Mouse (Mus musculus) mature B cell (primary cell): Measurements from ENCODE around the gene Gm5269.

Source experiments
- in situ Hi-C: fragments of 300-500 bp; cut with MboI; formaldehyde crosslinking; loops from 2 replicates; pipeline ENCODE4 v1.14.3; 2019

The Gm5269 gene

DNA sequence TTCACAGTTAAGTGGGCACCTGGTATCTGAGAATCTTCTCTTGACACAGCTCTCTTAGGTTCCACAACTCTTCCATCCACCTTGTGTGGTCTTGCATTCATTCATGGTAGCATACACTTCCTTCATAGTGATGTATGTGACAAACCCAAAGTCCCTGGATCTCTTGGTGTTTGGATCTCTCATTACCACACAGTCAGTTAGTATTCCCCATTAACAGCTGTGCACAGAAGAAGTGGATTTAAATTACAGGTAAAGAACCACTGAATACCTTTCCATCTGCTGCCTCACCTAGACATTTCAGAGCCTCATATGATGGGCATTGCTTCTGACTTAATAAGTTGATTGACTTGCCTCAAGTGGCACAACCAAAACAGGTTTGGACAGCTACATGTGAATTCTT lies at the start of gene Gm5269:
TSS of gene Gm5269 (minus strand) at position 101 of the 400 bp plus-strand sequence.
- in situ Hi-C loops: no loop called here

DNA sequence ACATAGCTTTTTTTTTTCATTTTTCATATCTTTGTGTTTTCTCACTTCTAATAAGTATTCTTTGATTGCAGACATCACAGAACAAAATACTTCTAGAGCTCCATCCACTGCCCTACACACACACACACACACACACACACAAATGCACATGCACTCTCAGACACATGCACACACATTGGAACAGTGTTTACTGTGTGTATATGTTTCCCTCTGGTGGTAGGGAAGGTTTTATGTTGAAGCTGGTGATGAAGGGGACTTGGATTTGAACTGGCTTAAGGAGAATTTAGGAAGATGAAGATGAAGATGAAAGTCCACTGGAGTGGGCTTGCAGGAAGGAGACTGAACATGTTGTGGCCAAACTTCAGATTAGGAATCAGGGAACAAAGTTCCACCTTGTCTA lies 41.1 kb upstream of the Gm5269 start:
- in situ Hi-C loops: no loop called here

DNA sequence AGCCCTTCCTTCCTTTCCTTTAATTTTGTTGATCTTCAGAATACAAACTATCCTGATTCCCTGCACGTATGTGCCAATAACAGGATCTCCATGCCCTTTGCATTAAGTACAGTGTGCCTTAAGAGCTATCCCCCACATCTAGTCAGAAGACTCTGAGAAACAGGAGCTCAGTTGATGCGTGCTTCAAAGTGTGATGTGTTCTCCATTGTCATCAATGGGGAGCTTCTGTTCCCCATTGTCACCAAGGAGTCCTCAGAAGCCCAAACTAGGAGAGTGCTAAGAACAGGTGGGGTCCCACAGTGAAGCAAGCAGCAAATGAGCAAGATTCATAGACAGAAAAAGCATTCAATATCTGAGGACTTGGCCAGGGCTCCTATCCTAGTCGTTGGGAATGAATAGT lies 36.8 kb upstream of the Gm5269 start:
- in situ Hi-C loops: no loop called here

DNA sequence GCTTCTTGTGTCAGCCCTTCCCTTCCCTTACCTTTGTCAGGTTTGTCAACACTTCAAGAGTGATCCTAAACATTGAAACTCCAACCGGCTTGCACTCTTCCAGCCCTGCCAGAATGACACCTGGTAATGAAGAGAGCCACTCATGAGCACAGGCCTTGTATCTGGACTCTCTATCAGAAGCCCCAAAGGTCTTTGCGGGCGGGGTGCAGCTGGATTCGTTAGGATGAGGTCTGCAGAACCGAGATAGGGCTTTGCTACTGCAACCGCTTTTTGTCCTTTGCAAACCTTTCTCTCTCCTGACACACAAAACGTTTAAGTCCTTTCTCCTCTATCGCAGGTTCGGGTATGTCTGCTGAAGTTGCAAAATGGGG lies 36.3 kb upstream of the Gm5269 start, which contains the start of gene Slc40a1:
TSS of gene Slc40a1 (minus strand) at position 131 of the 371 bp plus-strand sequence.
- in situ Hi-C loops: no loop called here

DNA sequence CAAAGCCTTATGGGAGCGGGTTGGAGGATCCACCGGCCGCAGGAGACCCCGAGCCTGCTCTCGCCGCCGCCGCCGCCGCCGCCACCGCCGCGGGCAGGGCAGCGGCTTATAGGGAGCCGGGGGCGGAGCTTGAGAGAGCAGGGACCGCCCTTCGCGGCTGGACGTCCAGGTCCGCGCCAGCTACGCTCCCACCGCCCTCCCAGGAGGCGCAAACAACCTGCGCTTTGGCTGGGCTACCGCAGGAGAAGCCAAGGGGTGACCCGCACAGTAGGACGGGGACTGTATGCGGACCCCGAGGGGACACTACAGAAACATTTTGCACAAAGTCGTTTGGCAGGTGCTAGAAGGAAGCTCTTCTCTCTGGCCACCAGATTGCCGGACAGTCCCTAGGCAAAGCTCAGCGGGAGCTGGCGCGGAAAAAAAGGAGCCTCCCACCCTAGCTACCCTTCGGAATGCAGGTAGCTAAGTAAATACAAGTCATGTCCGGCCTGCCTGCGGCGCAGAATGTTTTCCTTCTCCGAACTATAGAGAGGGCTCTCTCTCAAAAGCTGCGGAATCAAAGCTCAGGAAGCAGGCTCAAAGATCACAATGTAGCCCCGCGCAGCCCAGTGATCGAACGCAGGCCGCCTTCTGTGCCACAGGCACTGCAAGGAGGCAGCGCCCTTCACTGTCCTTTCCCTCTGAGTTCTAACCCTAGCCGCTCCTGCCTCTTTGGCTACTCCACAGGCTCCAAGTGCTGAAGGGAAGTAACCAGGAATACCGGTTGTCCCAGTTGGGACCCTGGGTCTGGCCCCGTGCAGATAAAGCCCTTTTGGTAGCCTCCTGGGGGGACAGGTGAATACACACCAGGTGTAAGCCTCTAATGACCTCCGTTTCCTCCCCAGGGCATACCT lies 35.7 kb upstream of the Gm5269 start:
- in situ Hi-C loops: no loop called here

DNA sequence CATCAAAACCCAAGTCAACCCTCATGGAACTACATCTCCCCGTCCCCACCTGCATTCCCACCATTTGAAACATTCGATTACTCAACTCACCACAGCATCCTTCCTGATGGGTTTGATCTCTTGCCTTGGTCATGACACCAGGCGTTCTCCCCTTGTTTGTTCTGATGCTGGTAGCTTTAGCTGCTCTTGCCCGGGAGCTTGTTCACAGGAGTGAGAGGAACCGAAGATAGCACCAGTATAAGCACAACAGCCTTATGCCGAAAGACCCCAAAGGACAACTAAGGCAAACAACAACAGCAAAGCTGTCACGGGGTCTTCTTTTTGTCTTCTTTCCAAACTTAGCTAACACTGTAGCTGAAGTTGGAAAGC lies 35.0 kb upstream of the Gm5269 start:
- in situ Hi-C loops: no loop called here

DNA sequence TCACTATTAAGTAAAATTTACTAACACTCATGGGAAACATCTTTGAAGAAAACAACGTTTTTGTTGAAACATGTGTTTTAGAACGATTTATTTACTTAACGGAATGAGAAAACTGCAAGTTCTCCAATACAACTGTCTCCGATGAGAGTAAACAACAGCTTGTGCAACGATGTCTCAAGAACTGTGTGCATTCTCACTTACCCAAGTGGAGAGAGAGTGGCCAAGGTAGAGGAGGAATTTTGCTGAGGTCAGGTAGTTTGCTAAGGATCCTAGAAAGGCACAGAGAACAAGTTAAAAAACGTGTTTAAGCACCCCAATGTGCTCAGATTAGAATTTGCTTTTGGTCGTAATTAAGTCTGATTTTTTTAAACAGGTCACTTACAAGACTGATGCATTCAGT lies 34.4 kb upstream of the Gm5269 start:
- in situ Hi-C loops: no loop called here

DNA sequence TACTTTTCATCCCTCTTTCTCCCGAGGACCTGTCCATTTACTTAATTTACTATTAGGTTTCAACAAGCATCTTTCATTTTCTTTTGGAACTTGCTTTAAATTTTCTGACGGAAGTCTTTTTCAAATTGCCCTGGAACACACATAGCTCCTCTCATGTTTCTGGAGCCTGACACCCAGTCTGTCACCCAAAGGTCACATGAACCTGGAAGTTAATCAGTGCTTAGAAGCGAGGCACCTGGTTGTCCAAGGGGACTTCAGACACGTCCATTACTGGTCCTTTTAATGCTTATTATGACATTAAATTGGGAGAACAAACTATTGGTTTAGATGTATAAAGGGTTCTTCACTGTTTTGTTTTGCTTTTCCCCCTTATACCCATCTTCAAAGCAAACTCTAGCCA lies 33.2 kb upstream of the Gm5269 start:
- in situ Hi-C loops: no loop called here

DNA sequence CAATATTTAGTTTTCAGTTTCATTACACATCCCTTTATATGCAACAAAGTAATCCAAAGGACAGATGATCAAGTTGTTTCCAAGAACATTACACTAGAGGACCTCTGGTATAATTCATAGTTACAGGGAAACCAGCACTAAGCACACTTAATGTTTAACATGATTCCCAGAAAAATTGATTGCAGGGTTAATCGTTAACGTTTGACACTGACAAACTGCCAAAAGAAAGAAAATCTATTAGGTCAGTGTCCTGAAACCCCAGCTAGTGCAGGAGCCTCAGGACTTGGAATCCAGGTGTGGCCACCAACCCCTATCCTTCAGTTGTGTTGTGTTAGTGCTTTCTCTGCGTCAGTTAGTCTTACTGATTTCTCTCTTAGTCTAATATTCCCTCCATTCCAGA lies 30.6 kb upstream of the Gm5269 start:
- in situ Hi-C loops: no loop called here

DNA sequence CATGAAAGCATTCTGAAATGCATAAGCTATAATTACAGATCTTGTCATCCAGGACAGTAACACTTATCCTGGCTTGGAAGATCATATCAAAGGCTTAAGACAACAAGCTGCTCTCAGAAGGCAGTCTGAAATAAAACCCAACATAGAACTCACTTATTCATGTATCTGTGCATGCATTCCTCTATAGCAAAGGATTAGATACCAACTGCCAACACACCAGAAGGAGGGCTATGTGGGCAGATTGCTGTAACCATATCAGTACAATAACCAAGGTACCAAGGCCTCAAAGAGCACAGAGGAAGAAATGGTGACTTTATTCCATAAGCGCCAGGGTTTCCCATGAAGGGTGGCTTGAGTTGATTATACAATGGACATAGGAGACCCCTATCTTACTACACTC lies 29.7 kb upstream of the Gm5269 start:
- in situ Hi-C loops: no loop called here

DNA sequence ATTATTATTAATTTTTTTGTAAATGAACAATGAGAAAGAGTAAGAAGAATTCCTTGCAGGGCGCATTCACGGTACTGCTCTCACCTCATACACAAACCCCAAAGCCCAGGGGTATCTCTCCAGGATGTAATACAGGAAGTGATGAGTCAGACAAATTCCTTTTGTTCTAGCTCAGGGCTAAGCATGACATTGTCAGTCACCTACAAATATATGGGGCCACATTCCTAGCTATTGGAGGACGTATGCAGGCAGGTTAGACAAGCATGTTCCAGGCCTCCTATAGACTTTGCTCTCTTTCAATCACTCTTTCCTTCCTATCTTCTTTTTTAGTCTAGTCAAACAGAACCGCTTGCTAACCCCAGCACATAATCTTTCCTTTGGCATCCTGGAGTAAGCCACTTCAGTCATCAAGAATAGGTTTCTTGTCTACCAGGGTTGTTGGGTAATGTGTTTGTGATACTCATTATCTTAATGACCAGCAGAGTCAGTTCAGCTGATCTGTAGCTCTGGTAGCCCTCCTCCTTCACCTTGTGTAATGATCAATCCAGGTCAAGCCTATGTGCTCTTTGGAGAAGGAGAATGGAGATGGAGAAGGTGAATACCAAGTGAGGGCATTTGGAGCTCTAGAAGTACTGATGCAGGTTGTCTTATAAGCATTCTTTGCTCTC lies 27.2 kb upstream of the Gm5269 start:
- in situ Hi-C loops: no loop called here

DNA sequence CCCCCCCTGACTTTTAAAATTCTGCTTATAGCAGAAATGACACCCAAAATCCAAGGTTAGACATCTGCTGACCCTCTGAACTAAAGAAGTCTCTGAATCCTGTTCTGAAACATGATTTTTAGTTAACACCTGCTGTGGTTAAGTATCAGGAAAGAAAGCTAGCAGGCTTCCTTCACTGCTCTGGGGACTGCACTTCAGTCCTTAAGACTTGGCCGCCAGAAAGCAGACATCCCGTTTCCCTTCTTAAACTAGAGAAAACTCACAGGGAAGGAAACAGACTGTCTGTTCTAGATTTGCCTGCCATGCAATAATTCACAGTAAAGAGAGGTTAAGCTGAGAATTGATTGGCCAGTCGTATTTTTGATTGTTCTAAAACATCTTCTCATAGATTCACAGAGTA lies 26.1 kb upstream of the Gm5269 start:
- in situ Hi-C loops: no loop called here

DNA sequence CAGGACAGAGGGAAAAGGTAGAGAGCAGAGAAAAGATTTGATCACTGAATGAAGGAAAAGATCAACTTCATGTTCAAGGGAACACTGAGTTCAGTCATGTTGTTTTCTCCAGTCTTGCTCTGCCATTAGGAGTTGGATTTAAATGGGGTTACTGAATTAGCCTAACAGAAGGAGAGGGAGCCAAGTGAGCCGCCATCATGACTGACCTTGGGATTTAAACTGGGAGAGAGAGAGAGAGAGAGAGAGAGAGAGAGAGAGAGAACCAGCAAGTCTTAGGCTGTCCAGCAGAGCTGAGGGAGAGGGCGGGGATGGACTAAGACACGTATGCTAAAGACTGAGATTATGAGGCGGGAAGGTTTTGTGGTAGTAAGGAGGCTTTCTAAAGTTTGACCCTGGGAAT lies 24.2 kb upstream of the Gm5269 start:
- in situ Hi-C loops: no loop called here

DNA sequence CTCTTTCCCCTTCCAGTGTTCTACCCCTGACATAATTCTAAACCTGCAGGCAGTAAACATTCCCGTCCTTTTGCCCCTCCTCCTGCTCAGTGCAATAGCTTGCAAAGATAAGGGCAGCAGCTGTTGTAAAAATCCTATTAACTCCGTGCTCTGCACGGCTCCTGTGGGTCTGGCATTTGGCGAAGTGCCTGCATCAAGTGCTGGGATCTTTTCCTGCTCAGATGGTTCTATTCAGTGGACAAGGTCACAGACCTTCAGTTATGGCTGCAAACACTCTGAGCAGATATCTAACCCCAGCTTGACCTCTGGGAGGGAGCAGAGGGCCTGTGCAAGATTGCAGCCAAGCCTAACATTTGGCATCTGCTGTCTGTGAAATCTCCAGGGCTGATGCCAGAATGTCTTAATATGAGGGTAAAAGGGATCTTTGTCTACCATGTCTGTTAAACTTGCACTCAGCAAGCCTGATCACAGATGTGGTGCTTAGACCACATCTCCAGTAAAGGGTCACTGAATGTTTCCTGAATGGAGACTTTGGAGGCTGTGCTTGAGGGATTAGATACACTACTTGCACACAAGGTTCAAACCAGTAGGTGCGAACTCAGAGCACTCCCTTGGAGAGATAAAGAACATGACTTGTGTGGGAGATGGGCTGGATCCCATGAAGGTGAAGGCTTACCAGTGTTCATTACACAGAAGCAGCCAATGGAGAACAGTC lies 15.2 kb upstream of the Gm5269 start:
- in situ Hi-C loops: no loop called here

DNA sequence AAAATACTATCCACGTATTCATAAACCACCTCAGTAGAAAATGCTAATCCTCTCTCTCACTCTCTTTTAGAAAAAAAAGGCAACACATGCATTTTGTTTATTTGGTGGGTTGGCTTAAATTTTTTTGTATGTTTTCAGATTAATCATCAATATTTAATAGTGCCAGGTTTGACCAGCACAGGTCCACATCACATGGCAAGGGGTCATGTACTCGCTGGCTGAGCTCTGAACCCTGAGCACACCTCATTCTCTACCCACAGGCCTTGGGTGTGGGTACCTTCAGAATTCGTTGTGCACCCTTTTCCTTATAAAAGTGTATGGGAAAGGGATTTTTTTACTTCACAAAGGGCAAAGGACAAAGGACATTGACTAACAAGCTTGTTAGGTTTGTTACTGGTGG lies 14.1 kb upstream of the Gm5269 start:
- in situ Hi-C loops: no loop called here

DNA sequence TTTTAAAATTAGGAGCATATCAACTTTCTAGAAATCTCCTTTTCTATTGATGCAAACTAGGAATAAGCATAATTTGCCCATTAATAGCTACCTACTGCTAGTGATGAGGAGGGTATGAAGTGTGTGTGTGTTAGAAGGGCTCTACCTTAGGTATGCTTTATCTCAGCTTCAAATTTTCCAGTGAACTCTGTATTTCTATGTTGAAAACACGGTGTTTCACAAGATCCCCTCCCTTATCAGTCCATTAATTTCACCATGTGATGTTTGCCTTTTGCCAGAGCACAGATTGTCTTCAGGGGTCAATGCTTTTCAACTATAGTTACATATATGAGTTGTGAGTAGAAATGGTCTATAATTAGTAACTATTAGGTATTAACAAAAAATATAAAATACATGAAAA lies 8.0 kb upstream of the Gm5269 start:
- in situ Hi-C loops: no loop called here

DNA sequence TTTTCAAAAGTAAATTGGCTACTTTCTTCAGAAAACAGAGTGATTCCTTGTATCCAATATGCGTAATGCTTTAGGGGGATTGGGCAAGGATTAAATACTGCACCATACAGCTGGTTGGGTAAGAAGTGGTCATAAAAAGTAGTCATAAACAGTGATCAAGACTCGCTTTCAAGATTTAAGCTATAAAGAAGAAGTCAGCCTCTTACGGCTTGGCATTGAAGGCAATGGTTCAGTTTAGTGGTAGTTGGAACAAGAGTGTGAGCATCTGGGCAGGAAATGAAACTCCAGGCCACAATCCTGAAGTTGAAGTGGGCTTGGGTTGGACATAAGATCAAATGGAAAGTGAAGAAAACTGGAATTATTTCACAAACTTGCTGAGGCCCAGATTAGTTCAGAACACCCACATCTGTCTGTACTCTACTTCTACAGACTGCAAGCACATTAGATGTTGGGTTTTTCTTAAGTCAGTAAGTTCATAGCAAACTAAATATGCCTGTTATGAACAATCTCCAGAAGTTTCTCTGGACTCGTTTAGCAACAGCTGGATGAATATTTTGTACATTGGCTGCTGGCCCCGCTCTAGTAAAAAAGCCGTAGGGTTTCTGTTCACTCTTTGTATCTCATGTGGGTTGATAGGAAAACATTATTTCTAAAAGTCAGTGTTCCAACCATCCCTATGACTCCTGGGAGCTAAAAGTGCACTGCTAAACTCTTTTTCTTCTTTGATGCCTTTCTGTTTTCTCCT lies 4.3 kb upstream of the Gm5269 start:
- in situ Hi-C loops: no loop called here

DNA sequence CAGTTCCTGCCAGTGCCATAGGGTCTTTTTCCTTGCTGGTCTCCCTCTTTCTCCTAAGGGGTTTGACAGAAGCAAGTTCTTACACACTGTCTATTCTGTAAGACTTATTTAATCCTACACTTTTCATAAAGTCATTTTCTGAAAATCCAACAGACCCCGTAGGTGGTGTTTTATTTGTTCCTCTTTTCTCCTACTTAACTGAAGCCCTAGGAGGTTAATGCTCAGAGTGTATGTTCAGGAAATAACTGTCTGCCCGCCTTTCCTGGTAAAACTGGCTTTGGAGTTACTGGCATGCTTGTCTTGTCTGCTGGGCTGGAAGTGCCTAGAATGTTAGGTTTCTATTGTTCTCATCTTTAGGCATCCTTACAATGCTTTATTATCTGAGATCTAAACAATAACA lies 1.9 kb upstream of the Gm5269 start:
- in situ Hi-C loops: no loop called here

DNA sequence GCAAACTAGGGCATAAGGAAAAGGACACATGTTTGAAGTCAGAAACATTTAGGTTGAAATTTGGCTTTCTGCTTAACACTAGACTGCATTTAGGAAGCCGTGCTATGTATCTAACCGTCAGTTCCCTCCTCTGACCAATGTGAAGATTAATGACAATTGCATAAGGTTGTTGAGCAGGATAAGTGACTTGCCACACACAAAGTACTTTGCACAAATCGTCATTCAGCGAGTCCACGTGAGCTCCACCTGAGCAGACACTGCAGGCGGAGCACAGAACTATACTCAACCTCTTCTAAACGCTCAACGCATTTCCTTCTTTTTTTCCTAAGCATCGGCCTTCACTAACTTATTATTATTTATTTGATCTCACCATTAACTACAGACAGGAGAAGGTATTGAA lies 3.3 kb downstream of the Gm5269 start:
- in situ Hi-C loops: no loop called here

DNA sequence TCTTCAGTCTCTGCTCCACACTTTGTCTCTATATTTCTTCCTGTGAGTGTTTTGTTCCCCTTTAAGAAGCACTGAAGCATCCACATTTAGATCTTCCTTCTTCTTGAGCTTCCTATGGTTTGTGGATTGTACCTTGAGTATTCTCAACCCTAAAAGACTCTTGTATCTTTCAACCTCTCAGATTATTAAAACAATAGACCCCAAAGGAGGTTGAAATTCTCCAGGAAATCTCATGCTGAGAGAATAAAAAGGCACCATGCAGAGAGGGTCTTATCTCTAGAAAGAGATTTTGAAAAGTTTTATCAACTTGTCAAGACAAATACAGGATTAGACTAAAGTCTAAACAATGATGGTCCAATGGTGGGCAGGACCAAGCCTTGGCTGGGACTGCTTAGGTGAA lies 6.7 kb downstream of the Gm5269 start:
- in situ Hi-C loops: no loop called here

DNA sequence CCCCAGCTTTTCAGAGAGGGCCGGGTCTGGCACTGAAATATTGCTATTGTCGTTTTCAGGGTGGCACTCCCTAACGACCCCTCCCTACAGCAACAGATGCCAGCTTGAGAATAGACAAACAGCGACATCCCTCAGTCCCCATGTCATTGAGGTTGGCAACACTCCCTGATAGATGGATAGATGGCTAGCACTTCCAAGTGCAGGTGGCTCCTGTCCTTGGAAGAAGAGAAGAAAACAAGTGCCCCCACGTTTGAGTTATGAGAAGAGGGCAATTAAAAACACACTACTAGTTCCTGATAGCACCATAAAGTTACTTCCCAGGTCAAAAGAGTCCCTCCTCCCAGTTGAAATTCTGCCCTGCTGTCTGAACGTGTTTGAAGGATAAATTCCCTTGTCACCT lies 8.0 kb downstream of the Gm5269 start:
- in situ Hi-C loops: no loop called here

DNA sequence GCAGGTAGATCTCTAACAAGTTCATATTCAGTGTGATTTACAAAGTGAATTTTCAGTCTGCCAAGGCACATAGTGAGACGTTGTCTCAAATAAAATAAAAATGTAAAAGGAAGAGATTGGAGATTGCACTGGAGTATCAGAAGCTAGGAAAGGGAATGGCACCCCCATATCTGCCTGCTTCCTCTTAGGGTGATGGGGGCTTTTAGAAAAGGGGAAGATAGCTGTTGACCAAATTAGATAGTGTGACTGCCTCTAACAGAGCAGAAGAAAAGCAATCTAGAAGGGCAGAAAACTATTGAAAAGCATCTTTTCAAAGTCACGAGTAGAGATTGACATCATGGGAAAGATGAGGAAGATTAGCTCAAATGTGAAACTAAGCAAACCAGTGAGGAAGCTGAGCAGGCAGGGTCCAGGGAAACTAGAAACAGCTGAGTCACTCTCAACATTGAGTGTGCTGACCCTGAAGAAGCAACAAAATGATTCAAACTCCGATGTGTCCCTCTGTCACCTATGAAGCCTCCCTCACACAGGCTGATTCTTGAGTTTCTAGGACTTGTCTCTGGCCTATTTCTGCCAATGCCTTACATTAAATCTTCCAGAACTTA lies 8.7 kb downstream of the Gm5269 start:
- in situ Hi-C loops: no loop called here
